Mouse (Mus musculus) brain, embryonic 18.5 days (tissue): ENCODE data around the gene Lepr.

Source experiments
- DNase-seq: peaks from one replicate; pipeline ENCODE4 v3.0.0-alpha.2; 2012; ENCODE audit warnings: low read depth, low spot score

Lepr gene

DNA sequence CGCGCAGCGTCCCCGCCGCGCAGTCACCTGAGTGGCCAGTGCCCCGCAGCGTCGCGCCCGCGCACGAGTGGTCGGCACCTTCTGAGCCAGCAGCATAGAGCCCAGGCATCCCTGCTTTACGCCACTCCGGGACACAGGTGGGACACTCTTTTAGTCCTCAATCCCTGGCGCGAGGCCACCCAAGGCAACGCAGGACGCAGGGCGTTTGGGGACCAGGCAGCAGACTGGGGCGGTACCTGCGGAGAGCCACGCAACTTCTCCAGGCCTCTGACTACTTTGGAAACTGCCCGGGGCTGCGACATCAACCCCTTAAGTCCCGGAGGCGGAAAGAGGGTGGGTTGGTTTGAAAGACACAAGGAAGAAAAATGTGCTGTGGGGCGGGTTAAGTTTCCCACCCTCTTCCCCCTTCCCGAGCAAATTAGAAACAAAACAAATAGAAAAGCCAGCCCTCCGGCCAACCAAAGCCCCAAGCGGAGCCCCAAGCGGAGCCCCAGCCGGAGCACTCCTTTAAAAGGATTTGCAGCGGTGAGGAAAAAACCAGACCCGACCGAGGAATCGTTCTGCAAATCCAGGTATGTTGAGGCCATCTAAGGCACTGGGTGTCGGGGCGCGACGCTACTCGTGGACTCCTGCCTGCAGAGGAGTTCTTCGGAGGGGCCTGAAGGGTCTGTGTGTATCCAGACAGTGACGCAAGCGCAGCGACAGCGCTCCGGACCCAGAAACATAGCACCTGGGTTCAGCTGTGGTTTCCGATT lies at the start of gene Lepr:
TSS of gene Lepr (plus strand) at position 38 of the 755 bp plus-strand sequence.
- no peak for DNase-seq

DNA sequence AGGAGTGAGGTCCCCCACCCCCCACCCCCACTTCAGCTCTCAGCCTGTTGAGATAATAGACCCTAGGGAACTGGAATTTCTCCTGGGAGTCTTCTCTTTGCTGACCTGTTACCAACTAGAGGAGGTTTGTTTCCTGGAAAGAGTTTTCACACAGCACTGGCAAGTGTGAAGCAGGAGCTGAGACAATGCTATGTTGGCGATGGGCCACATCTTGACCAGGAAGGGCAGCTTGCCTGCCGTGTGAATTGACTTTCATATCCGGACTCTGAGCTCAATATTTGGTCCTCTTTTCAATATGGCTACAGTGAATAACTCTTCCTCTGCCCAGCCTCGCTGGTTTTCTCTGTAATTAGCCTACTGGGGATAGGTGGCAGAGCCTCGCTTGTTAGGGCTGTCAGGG lies 48.0 kb upstream of the Lepr start:
- no peak for DNase-seq

DNA sequence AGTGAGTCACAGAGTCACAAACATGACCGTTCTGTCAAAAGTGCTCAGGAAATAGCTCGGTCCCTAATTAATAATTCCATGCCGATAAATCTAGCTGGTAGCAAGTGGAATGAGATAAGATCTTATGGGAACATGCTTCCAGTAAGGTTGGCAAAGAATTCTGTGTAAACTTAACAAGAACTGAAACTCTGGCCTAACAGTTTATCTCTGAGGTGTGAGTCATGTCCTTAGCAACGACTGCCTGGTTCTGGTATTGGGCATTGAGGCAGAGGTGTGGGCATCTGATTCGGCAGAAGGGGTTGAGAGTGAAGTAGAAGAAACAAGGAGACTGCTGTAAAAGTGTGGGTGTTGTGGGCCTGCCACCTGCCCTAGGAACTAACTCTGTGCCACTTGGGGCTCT lies 47.4 kb upstream of the Lepr start:
- no peak for DNase-seq

DNA sequence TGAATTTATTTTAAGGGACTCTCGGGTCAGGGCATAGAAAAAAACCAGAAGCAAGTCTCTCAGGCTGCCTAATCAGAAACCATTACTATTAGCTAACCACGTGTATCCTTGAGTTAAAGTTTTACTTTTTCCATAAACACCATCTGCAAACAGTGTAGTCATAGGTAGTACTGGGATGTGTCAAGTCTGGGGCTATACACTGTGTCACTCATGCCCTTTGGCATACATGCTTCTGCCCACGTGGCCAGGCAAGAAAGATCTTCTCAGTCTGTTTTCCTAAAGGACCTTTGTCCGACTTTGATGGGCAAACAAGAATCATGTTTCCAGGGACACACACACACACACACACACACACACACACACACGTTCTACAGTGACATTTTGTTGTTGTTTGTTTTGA lies 42.4 kb upstream of the Lepr start:
- DNase-seq: no peak

- no peak for DNase-seq
Observed at GRCm38 (mm10) chr4:101675726-101676125, 41.5 kb upstream of the Lepr start.

- no peak for DNase-seq
Observed at GRCm38 (mm10) chr4:101682620-101683019, 34.6 kb upstream of the Lepr start.

GRCm38 (mm10) chr4:101683086-101683485 lies 34.1 kb upstream of the Lepr start:
- DNase-seq: no peak

- DNase-seq: no peak
Observed at GRCm38 (mm10) chr4:101684821-101685220, 32.4 kb upstream of the Lepr start.

- DNase-seq: no peak
Observed at GRCm38 (mm10) chr4:101686227-101686810, 30.9 kb upstream of the Lepr start.

GRCm38 (mm10) chr4:101689241-101689640 lies 28.0 kb upstream of the Lepr start:
- no peak for DNase-seq

DNA sequence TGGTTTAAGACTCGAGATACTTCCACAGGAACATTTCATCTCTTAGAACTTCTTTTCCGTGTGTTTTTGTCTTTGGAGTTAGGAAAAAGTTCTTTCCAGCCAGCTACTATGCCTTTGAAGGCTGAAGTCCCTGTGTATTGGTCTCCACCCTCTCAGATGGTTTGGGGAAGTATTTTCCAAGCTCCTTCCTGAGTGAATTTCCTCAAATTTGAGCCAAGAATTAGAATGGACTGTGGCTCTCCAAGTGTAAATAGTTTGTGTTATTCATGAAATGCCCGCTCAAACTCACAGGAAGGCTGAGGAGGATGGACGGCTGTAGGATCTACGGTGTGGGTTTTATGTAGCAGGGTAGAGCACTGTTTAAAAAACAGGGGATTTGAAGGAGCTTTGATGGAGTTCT lies 27.6 kb upstream of the Lepr start:
- no peak for DNase-seq

DNA sequence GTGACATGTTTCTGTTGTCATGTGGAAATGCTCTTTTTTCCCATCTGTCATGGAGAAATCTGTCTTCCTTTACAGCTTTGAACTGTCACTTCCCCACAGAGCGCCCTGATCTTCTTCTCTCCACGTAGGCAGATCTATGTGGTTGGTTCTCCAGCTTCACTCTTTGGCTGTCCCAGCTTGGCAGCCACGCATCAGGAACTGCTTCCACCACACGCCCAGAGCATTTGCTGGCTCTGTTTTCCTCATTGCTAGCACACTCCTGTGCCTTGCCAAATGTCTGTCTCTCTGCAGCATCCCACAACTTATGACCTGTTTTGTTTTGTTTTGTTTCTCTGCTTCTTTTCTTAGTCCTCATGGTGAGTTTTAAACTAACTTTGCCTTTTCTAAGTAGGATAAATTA lies 24.3 kb upstream of the Lepr start:
- no peak for DNase-seq

DNA sequence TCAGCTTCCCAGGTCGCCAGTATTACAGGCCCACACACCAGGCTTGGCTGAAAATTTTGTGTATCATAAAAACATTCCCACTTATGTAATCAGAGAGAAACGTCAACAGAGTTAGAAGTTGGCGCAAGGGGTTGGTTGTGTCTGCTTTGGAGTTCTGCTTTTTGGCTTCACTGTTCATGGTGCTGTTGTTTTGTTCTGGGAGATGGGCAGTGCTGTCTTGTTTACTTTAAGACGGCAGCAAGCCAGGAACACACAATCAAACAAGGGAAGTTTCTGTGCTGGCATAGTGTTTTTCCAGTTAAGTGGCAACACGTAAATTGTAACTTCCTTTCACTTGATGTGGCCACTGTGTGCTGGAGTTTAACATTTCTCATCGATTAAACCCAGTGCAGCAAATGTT lies 22.7 kb upstream of the Lepr start:
- DNase-seq: no peak

DNA sequence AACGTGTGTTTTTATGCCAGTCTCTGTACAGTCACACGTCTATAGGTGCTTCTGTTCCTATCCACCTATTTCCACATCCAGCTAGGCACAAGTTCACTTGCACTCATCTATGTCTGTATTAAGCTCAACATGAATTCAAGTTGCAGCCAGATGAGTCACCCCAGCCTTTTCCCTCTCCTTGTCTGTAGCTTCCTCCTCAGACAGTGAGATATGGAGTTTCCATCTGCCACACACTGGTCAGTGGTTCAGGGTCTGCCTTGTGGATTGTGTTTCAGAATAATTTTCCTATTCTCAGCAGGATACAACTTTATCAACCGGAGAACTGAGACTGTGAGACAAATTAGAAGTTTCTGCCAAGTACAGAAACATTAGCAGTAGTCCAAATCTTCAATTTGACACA lies 20.0 kb upstream of the Lepr start:
- no peak for DNase-seq

GRCm38 (mm10) chr4:101699423-101699822 lies 17.8 kb upstream of the Lepr start:
- no peak for DNase-seq

DNA sequence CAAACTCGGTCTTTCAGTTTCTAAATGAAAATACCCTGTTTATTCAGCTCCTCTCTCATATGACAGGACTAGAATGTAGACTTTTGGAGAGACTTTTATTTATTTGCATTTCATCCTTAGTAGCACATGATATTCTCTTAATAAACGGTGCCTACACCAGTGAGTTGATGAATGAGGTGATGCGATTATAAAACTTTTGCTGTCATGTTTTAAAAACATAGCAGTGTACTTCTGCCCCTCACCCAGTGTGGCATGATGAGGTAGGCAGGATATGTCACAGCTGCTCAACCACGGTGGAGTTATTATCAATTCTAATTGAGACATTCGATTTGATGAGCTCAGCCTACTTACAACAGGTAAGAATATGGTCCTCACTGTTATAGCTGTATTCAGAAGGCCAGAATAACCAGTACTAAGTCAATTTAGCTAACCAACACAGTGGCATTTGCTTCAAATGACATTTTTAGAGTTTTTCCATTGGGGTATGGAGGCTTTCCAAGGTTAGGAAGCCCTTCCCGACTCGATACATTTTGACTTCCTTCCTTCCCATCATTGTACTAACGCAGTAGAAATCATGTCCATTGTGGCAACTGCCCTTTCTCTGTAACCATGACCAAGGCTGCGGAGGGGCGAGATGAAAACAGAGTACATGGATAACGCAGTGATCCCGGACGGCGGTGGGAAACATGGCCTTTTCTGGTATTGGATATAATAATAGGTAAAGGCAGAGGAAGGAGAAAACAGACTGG lies 16.1 kb upstream of the Lepr start:
- no peak for DNase-seq

DNA sequence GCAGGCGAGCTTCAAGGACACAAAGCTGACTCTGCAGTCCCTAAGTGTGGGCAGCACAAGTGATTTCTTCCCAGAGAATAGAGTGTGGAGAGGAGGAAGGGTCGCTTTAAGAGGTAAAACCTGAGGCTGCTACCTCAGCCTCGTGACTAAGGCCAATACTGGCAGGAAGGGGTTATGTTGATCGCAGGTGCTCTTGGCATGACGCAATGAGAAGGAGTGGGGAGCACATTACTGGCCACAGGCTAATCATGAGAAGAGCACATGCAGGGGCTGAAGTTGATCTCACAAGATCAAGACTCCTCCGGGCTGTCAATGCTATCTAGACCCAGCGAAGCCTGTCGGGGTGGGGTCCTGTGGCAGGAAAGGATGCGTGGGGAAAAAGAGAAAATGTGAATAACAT lies 11.9 kb upstream of the Lepr start:
- DNase-seq: no peak

- DNase-seq: no peak
Observed at GRCm38 (mm10) chr4:101707234-101707633, 10.0 kb upstream of the Lepr start.

GRCm38 (mm10) chr4:101707953-101708352 lies 9.3 kb upstream of the Lepr start:
- DNase-seq: no peak

DNA sequence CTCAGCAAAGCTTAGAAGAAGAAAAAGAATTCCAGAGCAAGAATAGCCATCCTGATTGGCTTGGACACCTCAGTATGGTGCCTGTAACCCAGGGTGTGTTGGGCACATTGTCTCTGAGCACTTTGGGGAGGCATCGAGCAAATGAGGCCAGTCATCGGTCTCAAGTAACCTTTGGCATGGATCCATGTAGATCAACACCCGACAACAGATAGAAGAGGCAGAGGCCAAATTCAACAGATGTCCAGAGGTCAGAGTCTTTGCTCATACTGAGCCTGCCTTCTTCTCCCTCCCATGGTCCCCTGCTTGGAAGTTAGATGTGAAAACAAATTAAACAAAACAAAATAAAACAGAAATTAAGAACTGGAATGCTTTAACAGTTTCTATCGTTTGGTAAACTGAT lies 6.8 kb upstream of the Lepr start:
- DNase-seq: no peak

GRCm38 (mm10) chr4:101711100-101711499 lies 6.1 kb upstream of the Lepr start:
- no peak for DNase-seq

GRCm38 (mm10) chr4:101712563-101712962 lies 4.6 kb upstream of the Lepr start:
- no peak for DNase-seq

DNA sequence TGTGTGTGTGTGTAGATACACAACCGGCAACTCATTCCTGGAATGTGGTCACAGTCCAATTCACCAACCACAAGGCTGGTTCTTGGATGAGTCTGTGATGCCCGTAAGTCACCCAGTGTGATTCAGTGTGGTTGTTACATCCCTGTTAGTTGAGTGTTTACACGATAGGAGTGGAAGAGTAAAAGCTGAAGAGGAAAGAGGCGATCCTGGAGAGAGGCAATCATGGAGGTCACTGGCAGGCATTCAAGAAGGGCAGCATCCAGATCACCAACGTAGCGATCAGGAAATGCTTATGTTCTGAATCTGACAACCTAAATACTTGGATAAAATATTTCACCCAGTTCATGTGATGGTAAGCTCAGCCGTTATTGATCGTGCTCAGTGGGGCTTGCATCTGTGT lies 1.9 kb upstream of the Lepr start:
- DNase-seq: no peak
